23 mouse cellular contexts compared by ENCODE assay signal in the genomic region with DNA sequence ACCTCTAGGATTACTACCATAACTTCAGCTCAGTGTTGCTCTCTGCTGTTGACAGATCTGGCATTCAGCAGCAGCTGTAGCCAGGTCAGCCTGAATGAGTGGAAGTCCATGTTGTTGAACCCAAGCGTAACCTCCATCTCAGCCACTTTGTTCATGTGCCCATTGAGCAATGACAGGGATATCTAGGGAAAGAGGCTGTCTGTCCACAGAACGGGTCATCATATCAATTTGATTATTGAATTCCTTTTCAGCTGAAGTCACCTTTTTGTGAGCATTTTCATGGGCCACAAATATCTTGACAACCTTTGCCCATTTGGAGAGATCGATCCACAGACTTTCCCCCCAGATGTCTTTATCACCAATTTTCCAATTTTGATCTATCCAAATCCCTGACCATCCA. TPM values are rescaled to one million over a fixed set of nuclear protein-coding genes. Genes with fewer than 3 reads are reported as not detected.
A peak's percentile ranks its signal among the peaks of the same experiment; 100 is the strongest.
DNase-seq lines count a peak whose midpoint lies in the region; ATAC-seq and TF ChIP-seq lines count a peak whose summit lies in the region.
"Had no signal": no experiment of that assay in that cellular context is flagged by ENCODE, and none has a peak within 500 bp of the region (broad histone marks: within the 10 kb centered on the region; RNA-seq: fewer than 3 reads in every experiment).

No protein-coding gene starts in this region.

- TF ChIP-seq EP300 in liver, postnatal 0 days (IDR thresholded peaks at IDR 0.05; ENCODE audit: low read depth) = no peak

- peak; percentile 24; the same call in 1 of the 2 replicates for TF ChIP-seq CTCF in liver, adult 2 months (IDR thresholded peaks at IDR 0.05; ENCODE audit: low read depth, low read length)
- no peak for TF ChIP-seq CTCF in liver, postnatal 0 days (IDR thresholded peaks at IDR 0.05; ENCODE audit: low read depth)

- WGBS in liver, adult 2 months = 23% methylated on average over 3 of the region's 3 CpGs
- 80% methylated on average over 3 of the region's 3 CpGs for WGBS in liver, postnatal 0 days (ENCODE audit: insufficient replicate concordance)

- H3K9ac ChIP-seq in liver, adult 2 months (ENCODE audit: low read depth, low read length) = no peak overlapping the region
- H3K9ac ChIP-seq in liver, postnatal 0 days (replicated peaks) = no peak overlapping the region

- no peak for ATAC-seq in liver, postnatal 0 days
- ATAC-seq: activated CD4-positive, CD25-positive, alpha-beta regulatory T cell, adult 4 months; CD4-positive, CD25-positive, alpha-beta regulatory T cell, adult 4 months; Patski had no signal

- H3K4me3 ChIP-seq in liver, adult 2 months (ENCODE audit: insufficient read depth, low read depth, low read length) = no peak overlapping the region
- no peak overlapping the region for H3K4me3 ChIP-seq in liver, postnatal 0 days (ENCODE audit: low read depth, low read length)

- H3K9me3 ChIP-seq in liver, postnatal 0 days (ENCODE audit: low read length) = peaks cover 12% of the 10 kb centered on the region

- TF ChIP-seq POLR2A in liver, adult 2 months (IDR thresholded peaks at IDR 0.05; ENCODE audit: extremely low read depth, insufficient read depth, low read length) = no peak

- H3K36me3 ChIP-seq in liver, adult 2 months (ENCODE audit: control insufficient read depth, insufficient read depth, low read length) = no peaks in the 10 kb centered on the region
- H3K36me3 ChIP-seq in liver, postnatal 0 days (replicated peaks; ENCODE audit: insufficient read depth, low read length) = no peaks in the 10 kb centered on the region
- H3K36me3 ChIP-seq: G1E had no signal

- no peaks in the 10 kb centered on the region for H3K27me3 ChIP-seq in liver, adult 2 months (ENCODE audit: control insufficient read depth, insufficient read depth, low read length)
- no peaks in the 10 kb centered on the region for H3K27me3 ChIP-seq in liver, postnatal 0 days (ENCODE audit: insufficient read depth, low read length)
- H3K27me3 ChIP-seq: Patski had no signal

- H3K4me1 ChIP-seq in liver, adult 2 months (ENCODE audit: control insufficient read depth, insufficient read depth, low read length) = peaks cover 15% of the 10 kb centered on the region
- H3K4me1 ChIP-seq in liver, postnatal 0 days (ENCODE audit: insufficient read depth) = no peaks in the 10 kb centered on the region

- H3K27ac ChIP-seq in liver, adult 2 months (replicated peaks; ENCODE audit: insufficient read depth, low read depth, low read length) = 0 out of 2 replicates have a peak overlapping the region, but pooled peaks have one; percentile 12
- no peak overlapping the region for H3K27ac ChIP-seq in liver, postnatal 0 days (ENCODE audit: low read depth)

- H3K79me2 ChIP-seq in liver, adult 2 months (ENCODE audit: control insufficient read depth, insufficient read depth, low read length) = no peaks in the 10 kb centered on the region

- DNase-seq in heart, adult 11 months = peak; percentile 51
- DNase-seq in heart, adult 9 months (ENCODE audit: low spot score in 2 of 2) = no peak
- peak; percentile 100 for DNase-seq in liver, adult 2 months (ENCODE audit: extremely low read depth, low read depth, low spot score)
- no peak for DNase-seq in liver, postnatal 0 days
- DNase-seq: adrenal gland, adult 2 months; adrenal gland, adult 8-10 months; adrenal gland, postnatal 10 days; adrenal gland, postnatal 14 days; adrenal gland, postnatal 25 days; adrenal gland, postnatal 36 days; B cell, adult 2 months; cerebellum, adult 11 months; cerebellum, adult 11-12 months; cerebellum, adult 18-20 months had no signal

- no peak overlapping the region for H3K4me2 ChIP-seq in liver, postnatal 0 days (ENCODE audit: low read depth, low read length)

RNA-seq across cellular contexts. Expression of gene Ly6f, which starts 51.9 kb away (rescaled TPM):
- 0.65 TPM in 1 of 2 replicates, not detected in the other for total RNA-seq in liver, adult 2 months (2014; rRNA removed)
- 0.15 and 0.40 TPM in 2 replicates for polyA plus RNA-seq in liver, adult 2 months (2012; rRNA removed)
- polyA plus RNA-seq in liver, postnatal 0 days (2015; fragmentation: Nextera tagmentation; extraction: Ambion mirVana) = not detected in 2 replicates
- total RNA-seq: adrenal gland, adult 18-20 months; adrenal gland, adult 2 months; adrenal gland, adult 8-10 months; adrenal gland, postnatal 10 days; adrenal gland, postnatal 14 days; adrenal gland, postnatal 25 days; adrenal gland, postnatal 36 days; adrenal gland, postnatal 4 days; CH12.LX; G1E; MEL had no signal
- polyA plus RNA-seq: activated CD4-positive, CD25-positive, alpha-beta regulatory T cell, adult 4 months; adrenal gland, adult 2 months; brain, embryonic 14.5 days; CD4-positive, CD25-positive, alpha-beta regulatory T cell, adult 4 months; G1E had no signal

Comparison
In these comparisons a context has a peak if more than half of its experiments do, and no peak if none do; other contexts are left out.
1. DNase-seq: peak in heart, adult 11 months (single experiment) and liver, adult 2 months (single experiment); none in heart, adult 9 months (0 of 2) and liver, postnatal 0 days (single experiment).